Mouse (Mus musculus): ENCODE measurements around the gene Abhd14a.

DNA sequence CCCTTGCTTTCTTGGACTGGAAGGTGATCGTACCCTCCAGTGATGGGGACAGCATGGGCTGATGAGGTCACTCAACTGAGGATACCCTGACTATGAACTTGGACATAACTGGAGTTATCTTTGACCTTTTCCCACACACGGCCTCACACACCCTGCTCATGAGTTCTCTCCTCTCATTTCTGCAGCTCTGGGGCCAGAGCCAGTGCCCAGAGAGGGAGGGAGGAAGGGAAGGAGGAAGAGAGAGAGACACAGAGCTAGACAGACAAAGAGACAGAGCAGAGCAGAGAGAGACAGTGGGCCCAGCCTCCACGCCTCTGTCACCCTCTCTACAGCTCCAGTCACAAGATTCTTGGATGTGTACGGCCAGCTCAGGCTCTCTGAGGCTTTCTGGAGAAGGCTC lies 24.8 kb upstream of the Abhd14a start:
- TF ChIP-seq CTCF (IDR thresholded peaks at IDR 0.05; ENCODE audit: insufficient read depth, low read length) = no peak
- TF ChIP-seq POLR2A (IDR thresholded peaks at IDR 0.05; ENCODE audit: borderline replicate concordance, extremely low read depth, low read depth, low read length) = no peak
